Mouse (Mus musculus): ENCODE data around the gene Aasdhppt. TPM values are rescaled to one million over a fixed set of nuclear protein-coding genes. Genes with fewer than 3 reads are reported as not detected.

Gene Aasdhppt
- 10 to 100 TPM; 19.0 to 19.7 TPM for total RNA-seq (2021)

DNA sequence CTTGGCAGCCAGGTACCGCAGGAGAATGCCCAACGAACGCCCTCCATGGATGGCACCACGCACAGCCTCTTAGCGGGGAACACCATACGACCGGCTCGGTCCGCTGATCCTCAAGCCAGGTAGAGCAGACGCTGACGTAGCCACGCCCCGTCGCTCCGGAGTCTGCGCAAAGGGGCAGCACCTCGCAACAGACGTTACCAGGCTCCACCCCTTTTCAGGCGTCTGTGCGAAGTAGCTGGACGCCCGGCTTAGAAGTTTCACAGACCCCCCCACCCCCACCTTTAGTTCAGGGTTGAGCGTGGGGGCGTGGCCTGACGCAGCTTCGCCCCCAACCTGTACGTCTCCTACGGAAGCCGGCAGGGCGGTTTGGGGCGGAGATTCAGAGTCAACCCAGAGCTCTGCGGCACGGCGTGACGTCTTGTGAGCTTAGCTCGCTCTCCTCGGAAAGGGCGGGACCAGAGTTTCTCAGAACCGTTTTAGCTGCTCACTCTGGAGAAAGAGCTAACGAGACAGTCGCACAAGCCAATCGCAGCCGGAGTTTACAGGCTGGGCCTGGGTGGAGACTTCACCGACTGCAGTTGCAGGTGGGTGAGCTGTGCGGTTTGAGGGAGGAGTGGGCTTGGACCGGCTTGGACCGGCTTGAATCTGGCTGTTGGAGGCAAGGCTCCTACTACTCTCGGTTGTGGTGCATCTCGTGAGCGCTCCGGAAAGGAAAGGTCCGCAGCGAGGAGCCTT, at the start of gene Aasdhppt, which contains the start of gene Kbtbd3:
Gene Aasdhppt (minus strand): TSS at position 121 of the 735 bp plus-strand sequence.
Gene Kbtbd3 (plus strand): TSS at position 483 of the 735 bp plus-strand sequence.
- DNase-seq = peak; percentile 97
- intact Hi-C loops (cut with DNase I) = loop anchor here (2.0 to 10.0 kb wide), 2 partner anchors 67 to 975 kb away; partner anchors contain the start of genes Alkbh8 and Msantd4

DNA sequence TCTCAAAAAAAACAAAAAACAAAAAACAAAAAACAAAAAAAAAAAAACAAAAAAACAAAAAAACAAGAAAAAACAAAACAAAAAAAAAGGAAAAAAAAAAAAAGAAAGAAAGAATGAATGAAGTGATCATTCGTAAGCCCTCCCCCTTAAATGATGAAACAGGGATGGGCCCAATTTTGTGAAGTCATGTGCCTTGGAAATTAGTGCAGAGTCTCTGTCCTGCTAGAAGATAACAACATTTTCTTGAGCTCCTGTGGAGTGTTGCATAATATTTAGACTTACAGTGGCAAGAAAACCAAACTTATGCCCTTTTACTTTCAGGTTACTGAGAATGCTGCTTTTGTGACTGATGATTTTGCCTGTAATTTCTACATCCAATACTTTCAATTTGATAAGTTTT, 43.9 kb upstream of the Aasdhppt start:
- intact Hi-C loops (cut with DNase I) = no loop called here

DNA sequence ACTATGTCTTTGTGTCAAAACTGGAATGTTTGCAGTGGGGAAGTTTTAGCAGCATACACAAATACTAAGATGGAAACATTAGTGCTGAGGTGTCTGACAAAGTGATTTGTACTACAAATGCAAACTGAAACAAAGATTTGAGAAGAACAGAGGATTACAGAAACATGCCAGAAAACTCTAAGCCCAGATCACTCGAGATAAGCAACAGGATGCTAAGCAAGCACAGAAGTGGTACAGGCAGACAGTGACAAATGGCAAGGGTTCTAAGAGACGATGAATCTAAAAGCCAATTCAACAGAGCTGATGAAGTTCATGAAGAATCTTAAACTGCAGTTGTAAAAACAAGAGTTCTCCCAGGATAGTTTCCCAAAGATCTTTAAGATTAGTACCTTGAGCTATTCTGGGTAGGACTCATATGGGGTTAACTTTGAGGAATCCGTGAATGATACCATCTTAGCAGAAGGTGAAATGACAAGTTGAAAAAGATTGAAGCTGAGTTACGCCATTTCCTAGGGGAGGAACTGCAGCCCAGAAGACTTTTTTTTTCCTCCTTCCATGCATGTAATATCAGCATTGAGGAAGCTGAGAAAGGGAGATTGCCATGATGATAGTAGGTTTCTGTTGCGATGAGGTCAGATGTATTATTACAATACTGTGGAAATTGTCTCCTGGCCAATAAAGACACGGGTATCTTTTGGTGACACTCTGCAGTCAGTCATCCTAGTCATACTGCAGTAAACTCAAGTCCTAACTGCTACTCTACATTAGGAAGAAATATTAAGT, 9.9 kb upstream of the Aasdhppt start:
- intact Hi-C loops (cut with DNase I) = loop anchor here (10.0 kb wide), 1 partner anchor 984 kb away; the partner anchor contains the start of gene Alkbh8

More for the DNA sequence above, 43.9 kb upstream of the Aasdhppt start:
- no peak for DNase-seq

DNA sequence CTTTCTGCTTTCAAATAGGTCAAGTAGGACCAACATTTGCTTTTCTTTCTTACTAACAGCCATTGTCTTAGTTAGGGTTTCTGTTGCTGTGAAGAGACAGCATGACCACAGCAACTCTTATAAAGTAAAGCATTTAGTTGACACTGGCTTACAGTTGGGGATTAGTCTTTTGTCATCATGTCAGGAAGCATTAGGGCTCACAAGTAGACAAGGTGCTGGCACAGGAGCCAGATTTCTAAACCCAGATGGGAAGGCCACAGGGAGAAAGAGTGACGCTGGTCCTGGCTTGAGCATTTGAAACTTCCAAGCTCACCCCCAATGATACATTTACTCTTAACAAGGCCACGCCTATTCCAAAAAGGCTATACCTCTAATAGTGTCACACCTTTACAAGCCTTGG, 6.5 kb upstream of the Aasdhppt start:
- intact Hi-C loops (cut with DNase I) = loop anchor here (10.0 kb wide), 1 partner anchor 981 kb away; the partner anchor contains the start of gene Alkbh8
- DNase-seq = no peak

More for the DNA sequence above, 9.9 kb upstream of the Aasdhppt start:
- no peak for DNase-seq

DNA sequence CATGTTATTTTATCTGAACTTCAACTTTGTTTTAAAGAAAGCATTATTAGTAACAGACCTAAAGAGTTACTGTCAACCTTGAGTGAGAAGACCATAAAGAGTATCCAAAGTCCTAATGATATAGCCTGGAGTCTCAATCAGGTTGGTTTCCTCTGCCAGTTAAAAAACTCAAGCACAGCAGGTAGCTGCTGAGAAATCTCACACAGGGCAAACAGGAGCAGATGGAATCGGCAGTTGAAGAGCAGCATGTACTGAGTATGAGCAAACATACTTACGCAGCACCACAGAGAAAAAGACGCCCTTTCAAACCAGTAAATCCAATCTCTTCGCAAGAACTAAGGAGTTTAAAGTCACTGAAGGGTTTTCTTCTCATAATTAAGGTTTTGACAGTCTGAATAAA, 4.7 kb upstream of the Aasdhppt start:
- intact Hi-C loops (cut with DNase I) = loop anchor here (10.0 kb wide), 1 partner anchor 979 kb away; the partner anchor contains the start of gene Alkbh8
- DNase-seq = no peak

DNA sequence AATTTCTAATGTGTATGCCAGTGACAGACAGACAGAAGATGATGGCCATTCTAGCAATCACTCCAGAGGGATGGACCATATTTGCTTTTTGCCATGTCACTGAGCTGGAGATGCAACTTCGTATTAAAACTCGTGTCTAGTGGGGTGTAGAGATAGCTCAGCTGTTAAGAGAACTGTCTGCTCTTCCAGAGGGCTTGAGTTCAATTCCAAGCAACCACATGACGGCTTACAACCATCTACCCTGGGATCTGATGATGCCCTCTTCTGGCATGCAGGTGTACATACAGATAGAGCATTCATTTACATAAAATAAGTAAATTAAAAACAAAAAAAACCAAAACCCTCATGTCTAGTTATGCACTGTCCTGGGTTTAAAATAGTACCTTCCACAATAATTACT, 1.9 kb upstream of the Aasdhppt start:
- intact Hi-C loops (cut with DNase I) = loop anchor here (10.0 kb wide), 1 partner anchor 976 kb away; the partner anchor contains the start of gene Alkbh8
- DNase-seq = no peak

DNA sequence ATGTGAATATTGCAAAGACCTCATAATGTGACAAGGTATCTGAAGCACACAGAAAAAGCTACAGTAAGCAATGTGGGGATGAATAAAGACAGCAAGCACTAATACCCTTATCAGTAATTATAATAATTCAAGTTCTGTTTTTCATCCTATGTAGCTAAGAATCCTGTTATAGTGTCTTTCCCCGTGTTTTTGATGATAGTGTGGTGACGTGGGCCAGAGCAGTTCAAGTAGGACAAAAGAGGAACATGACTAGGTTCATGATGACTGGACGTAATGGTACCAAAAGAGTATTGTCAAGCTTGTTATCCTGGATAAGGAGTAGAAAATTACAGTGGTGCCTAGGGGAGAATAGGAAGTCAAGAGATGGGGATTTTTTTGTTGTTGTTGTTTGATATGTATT, 1.4 kb upstream of the Aasdhppt start:
- intact Hi-C loops (cut with DNase I) = loop anchor here (10.0 kb wide), 1 partner anchor 976 kb away; the partner anchor contains the start of gene Alkbh8
- no peak for DNase-seq

DNA sequence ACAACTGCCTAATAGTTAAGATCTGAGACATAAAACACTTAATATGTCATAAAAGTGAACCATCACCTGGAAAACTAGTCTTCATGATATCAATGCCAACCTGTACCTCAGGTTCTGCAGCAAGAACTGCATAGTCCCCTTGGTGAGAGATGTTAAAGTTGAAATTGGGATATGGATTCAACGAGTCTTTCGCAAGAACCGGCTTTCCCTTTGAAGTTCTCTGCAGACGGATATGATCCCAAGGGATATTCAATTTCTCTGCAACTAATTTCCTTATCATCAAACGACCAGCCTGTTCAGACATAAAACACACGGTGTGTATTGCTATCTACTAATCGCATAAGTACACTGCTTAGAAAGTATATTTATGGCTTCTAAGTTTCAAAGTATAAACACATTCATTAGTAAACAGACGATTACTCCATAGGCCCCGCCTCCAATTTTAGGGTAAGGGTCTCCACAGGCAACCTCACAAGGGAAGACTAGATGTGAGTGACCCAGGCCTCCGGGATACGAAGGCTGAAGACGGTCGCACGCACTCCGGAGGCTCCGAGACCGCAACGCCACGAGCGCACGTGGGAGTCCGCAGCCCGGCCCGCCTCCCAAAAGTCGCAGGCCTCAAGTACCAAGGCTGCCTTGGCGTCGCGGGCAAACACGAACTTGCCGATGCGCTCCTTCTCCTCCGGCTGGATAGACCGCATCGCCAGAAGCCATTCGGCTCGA, 482 bp downstream of the Aasdhppt start:
- intact Hi-C loops (cut with DNase I) = loop anchor here (2.0 kb wide), 1 partner anchor 68 kb away; the partner anchor contains the start of gene Msantd4
- DNase-seq = no peak

DNA sequence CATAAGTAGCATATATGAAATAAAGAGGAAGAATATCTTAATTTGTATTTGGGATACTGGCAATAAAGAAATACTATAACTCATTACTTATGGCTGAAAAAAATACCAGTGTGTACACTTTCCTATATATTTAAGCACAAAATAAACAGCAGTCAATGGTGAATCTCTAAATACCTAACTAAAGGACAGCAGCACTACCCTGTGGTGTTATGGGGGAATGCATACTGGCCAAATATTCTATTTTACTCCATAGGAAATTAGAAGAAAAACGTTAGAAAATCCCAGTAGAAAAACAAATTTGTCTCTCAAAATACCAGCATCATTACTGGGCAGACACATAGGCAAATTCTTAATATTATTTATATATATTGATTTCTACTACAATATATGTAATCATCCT, 4.4 kb downstream of the Aasdhppt start:
- no peak for DNase-seq
- intact Hi-C loops (cut with DNase I) = no loop called here

DNA sequence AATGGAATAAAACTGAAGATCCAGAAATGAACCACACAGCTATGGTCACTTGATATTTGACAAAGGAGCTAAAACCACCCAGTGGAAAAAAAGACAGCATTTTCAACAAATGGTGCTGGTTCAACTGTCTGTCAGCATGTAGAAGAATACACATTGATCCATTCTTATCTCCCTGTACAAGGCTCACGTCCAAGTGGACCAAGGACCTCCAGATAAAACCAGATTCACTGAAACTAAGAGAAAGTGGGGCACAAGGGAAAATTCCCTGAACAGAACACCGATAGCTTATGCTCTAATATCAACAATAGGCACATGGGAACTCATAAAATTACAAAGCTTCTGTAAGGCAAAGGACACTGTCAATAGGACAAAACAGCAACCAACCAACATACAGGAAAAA, 8.8 kb downstream of the Aasdhppt start:
- no peak for DNase-seq
- intact Hi-C loops (cut with DNase I) = no loop called here

DNA sequence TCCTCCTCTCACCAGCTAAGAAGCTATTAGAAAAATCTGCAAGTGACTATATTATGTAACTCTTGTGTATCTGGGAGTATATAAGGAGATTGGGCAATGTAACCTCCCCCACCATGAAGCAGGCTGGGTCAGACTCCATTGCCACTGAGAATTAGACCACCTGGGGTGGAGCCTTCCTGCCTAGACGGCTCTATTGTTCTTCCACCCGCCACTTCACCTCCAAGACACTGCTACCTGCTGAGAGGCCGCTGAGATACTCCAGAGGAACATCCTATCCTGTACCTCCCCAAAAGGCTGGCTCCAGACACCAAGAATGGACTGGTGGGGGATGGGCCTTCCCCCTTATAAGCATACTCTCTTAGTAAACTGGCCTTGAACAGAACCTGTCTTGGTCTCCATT, 25.4 kb downstream of the Aasdhppt start:
- intact Hi-C loops (cut with DNase I) = no loop called here
- DNase-seq = no peak

DNA sequence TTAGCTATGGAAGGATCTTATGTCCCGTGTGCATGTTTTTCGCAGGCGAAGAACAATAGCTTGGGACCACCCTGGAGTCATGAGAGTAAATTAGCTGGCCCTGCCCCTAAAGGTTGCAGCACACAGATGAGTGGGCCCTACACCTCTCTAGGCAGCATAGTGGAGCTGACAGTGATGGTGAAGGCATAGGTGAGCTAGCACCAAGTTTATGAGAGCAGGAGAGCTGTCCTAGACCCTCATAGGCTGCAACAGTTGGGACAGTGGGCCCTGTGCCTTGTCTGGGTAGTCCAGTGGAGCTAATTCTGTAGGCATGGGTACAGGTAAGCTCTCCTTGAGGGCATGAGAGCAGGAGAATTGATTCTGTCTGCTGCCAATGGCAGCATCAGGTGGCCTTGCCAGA, 42.4 kb downstream of the Aasdhppt start:
- no peak for DNase-seq
- intact Hi-C loops (cut with DNase I) = no loop called here

DNA sequence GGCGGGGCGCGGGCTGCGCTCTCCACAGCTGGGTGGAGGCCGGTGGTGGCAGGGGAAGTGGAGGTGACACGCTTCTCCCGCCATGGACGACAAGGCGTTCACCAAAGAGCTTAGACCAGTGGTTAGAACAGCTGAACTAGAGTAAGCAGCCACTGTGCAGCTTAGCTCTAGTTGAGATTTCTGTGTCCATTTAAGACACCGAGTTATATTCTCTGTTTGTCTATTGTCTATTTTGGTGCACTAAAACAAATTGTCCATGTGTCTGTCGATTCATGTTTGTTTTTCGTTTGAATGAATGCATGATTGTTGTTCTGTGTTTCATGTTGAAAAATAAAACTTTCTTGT, 48.6 kb downstream of the Aasdhppt start:
- intact Hi-C loops (cut with DNase I) = no loop called here
- no peak for DNase-seq

DNA sequence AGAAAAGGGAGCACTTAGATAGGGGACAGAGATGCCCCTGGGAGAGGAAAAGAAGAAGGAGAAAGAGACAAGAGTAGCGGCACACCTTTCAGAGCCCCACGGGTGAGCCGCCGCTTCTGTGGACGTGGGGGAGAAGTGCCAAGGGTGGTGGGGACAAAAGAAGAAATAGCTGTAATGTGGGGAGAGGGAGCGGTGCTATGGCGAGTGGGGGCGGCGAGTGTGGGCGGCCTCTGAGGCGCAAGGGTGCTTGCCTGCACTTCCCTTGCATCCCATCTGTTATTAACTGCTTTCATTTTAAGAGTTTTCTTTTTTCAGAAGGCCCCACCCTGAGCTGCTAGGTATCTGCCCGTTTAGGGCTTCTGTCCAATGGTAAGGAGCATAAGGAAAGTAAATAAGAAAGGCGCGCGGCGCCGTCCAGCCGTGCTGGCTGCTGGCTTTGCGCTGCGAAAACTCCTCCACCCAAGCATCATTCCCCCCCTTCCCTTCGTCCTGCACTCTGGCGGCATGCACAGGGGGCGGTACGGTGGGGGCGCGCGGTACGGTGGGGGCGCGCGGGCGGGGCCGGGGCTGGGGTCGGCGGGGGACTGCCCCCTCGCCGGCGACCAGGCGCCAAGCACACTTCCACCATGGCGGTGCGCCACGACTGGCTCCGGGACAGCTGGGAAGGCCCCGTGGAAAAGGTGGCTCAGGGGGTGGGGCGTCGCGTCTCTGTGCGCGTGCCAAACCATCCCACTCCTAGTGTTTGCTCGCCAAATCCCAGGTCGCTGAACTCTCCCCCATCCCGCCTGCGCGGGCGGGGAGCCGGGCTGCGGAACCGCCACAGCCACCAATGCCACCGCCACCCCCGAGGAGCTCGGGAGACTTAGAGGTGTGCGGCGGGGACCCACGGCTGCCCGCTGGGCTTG, 49.2 kb downstream of the Aasdhppt start:
- DNase-seq = peak in 1 of 2 experiments; percentile 16
- intact Hi-C loops (cut with DNase I) = loop anchor here (5.0 kb wide), 1 partner anchor 38 kb away; no protein-coding TSS in a partner anchor

DNA sequence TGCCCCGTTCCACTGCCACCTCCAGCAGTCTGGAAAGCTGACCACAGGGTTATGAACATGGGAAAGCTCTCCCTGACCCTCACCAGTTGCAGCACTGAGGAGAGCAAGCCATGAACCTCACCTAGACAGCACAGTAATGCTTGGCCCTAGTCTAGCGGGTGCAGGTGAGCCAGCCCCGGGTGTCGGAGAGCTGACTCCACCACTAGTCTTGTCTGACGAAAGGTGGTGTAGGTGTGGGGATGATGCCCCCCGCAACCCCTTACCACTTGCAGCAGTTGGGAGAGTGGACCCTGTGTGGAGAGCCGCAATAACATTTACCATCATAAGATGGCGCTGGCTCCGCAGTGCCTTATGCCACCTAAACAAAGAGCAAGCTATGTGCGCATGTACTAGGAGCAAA, 50.2 kb downstream of the Aasdhppt start:
- no peak for DNase-seq
- intact Hi-C loops (cut with DNase I) = loop anchor here (5.0 kb wide), 1 partner anchor 37 kb away; no protein-coding TSS in a partner anchor

All from heart, postnatal 36 days (tissue).